In the genomic region with DNA sequence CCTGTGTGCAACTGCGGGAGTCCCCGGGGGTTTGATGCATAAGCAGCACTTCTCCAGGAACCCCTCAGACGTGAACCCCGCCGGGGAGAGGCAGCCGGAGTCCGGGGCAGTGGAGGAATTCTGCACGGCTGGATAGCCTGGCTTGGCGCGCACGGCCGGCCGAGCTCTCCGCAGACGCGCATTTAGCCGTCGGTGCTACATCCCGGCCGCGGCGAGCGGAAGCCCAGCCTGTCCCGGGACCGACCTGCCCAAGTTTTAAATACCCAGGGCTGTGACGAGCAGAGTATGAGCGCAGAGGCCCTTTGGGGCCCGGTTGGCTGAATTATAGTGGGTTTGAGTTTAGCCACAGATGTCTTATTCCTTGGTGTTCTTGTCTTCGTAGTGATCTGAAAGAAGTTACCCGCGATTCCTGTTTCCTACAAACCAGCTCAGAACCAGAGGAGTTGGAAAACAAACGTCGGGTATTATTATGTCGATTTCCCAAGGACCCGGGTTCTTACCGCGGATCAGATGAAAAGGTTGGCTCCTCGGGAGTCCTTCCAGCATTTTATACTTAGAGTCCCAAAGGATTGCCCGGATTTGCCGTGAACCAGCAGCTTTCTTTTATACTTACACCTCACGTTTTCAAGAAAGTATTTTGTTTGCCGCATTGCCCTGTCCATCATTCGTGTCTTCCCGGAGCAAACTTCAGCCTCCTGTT, we compare ENCODE assay signal across 9 mouse cellular contexts. TPM values are rescaled to one million over a fixed set of nuclear protein-coding genes. Genes with fewer than 3 reads are reported as not detected.
DNase-seq lines count a peak whose midpoint lies in the region; ATAC-seq and TF ChIP-seq lines count a peak whose summit lies in the region.
"Had no signal": no experiment of that assay in that cellular context is flagged by ENCODE, and none has a peak within 500 bp of the region (broad histone marks: within the 10 kb centered on the region; RNA-seq: fewer than 3 reads in every experiment).

No protein-coding gene starts in this region.

- peak overlapping the region; percentile 42; the same call in 1 of the 2 replicates for H3K4me3 ChIP-seq in liver, adult 2 months (ENCODE audit: insufficient read depth, low read depth, low read length)
- peak overlapping the region; percentile 49 for H3K4me3 ChIP-seq in forebrain, embryonic 15.5 days
- peak overlapping the region; percentile 59 for H3K4me3 ChIP-seq in limb, embryonic 10.5 days
- peak overlapping the region; percentile 33 for H3K4me3 ChIP-seq in neural tube, embryonic 14.5 days (ENCODE audit: low read depth, low read length)

- no peaks in the 10 kb centered on the region for H3K36me3 ChIP-seq in liver, adult 2 months (ENCODE audit: control insufficient read depth, insufficient read depth, low read length)
- H3K36me3 ChIP-seq in forebrain, embryonic 15.5 days: no peaks in the 10 kb centered on the region
- H3K36me3 ChIP-seq in limb, embryonic 10.5 days: no peaks in the 10 kb centered on the region
- H3K36me3 ChIP-seq in neural tube, embryonic 14.5 days (ENCODE audit: control insufficient read depth, insufficient read depth, low read length): no peaks in the 10 kb centered on the region

- no peak overlapping the region for H3K9ac ChIP-seq in liver, adult 2 months (ENCODE audit: low read depth, low read length)
- no peak overlapping the region for H3K9ac ChIP-seq in forebrain, embryonic 15.5 days (replicated peaks)
- no peak overlapping the region for H3K9ac ChIP-seq in neural tube, embryonic 14.5 days (replicated peaks; ENCODE audit: low read depth, low read length)

- peaks cover 36% of the 10 kb centered on the region for H3K27me3 ChIP-seq in liver, adult 2 months (ENCODE audit: control insufficient read depth, insufficient read depth, low read length)
- peaks cover 79% of the 10 kb centered on the region for H3K27me3 ChIP-seq in forebrain, embryonic 15.5 days
- H3K27me3 ChIP-seq in limb, embryonic 10.5 days (ENCODE audit: low read depth, poor library complexity, severe bottlenecking): peaks cover 100% of the 10 kb centered on the region
- H3K27me3 ChIP-seq in neural tube, embryonic 14.5 days (ENCODE audit: control insufficient read depth, insufficient read depth, low read length): peaks cover 65% of the 10 kb centered on the region

- H3K9me3 ChIP-seq in forebrain, embryonic 15.5 days: no peaks in the 10 kb centered on the region
- no peaks in the 10 kb centered on the region for H3K9me3 ChIP-seq in limb, embryonic 10.5 days (replicated peaks)
- H3K9me3 ChIP-seq in neural tube, embryonic 14.5 days (ENCODE audit: control insufficient read depth, low read length): no peaks in the 10 kb centered on the region

- no peak for TF ChIP-seq POLR2A in liver, adult 2 months (IDR thresholded peaks at IDR 0.05; ENCODE audit: extremely low read depth, insufficient read depth, low read length)

- no peaks in the 10 kb centered on the region for H3K79me2 ChIP-seq in liver, adult 2 months (ENCODE audit: control insufficient read depth, insufficient read depth, low read length)

- WGBS in liver, adult 2 months: 1% methylated on average over 44 of the region's 44 CpGs
- under 1% methylated on average over 44 of the region's 44 CpGs for WGBS in forebrain, embryonic 15.5 days
- WGBS in limb, embryonic 10.5 days: under 1% methylated on average over 44 of the region's 44 CpGs
- under 1% methylated on average over 44 of the region's 44 CpGs for WGBS in neural tube, embryonic 14.5 days

- no peaks in the 10 kb centered on the region; the same call in none of the 2 replicates for H3K4me1 ChIP-seq in liver, adult 2 months (ENCODE audit: control insufficient read depth, insufficient read depth, low read length)
- peaks cover 20% of the 10 kb centered on the region for H3K4me1 ChIP-seq in forebrain, embryonic 15.5 days
- H3K4me1 ChIP-seq in limb, embryonic 10.5 days: peaks cover 26% of the 10 kb centered on the region
- H3K4me1 ChIP-seq in neural tube, embryonic 14.5 days (ENCODE audit: control insufficient read depth, insufficient read depth, low read length): peaks cover 3% of the 10 kb centered on the region; the same call in 1 of the 2 replicates

- TF ChIP-seq CTCF in liver, adult 2 months (IDR thresholded peaks at IDR 0.05; ENCODE audit: low read depth, low read length): no peak

- no peak for ATAC-seq in forebrain, embryonic 15.5 days (replicated peaks)
- no peak; the same call in 1 of the 2 replicates for ATAC-seq in neural tube, embryonic 14.5 days (ENCODE audit: low read depth)

- no peak overlapping the region for H3K27ac ChIP-seq in liver, adult 2 months (replicated peaks; ENCODE audit: insufficient read depth, low read depth, low read length)
- H3K27ac ChIP-seq in forebrain, embryonic 15.5 days (replicated peaks): no peak overlapping the region
- no peak overlapping the region for H3K27ac ChIP-seq in limb, embryonic 10.5 days
- H3K27ac ChIP-seq in neural tube, embryonic 14.5 days (ENCODE audit: low read depth, low read length): no peak overlapping the region

- peak overlapping the region; percentile 70 for H3K4me2 ChIP-seq in forebrain, embryonic 15.5 days (replicated peaks)
- H3K4me2 ChIP-seq in neural tube, embryonic 14.5 days (ENCODE audit: low read depth, low read length): peak overlapping the region; percentile 64

- DNase-seq in liver, adult 2 months (ENCODE audit: extremely low read depth, low read depth, low spot score): no peak
- no peak for DNase-seq in liver
- DNase-seq in limb, embryonic 10.5 days (ENCODE audit: low spot score): peak; percentile 68
- DNase-seq in natural killer cell, adult 2 months (ENCODE audit: low spot score in 2 of 2): no peak
- no peak for DNase-seq in gastrocnemius, adult 8-10 months (ENCODE audit: low spot score in 2 of 2)
- no peak for DNase-seq in ovary, postnatal 14 days (ENCODE audit: low spot score)

RNA-seq across cellular contexts. Expression of gene Sim1, which starts 0.7 kb away (rescaled TPM):
- total RNA-seq in liver, adult 2 months (2014; rRNA removed): not detected in 2 replicates
- polyA plus RNA-seq in liver, adult 2 months (2012; rRNA removed): not detected in 2 replicates
- polyA plus RNA-seq in forebrain, embryonic 15.5 days (2015; fragmentation: Nextera tagmentation; extraction: Ambion mirVana): 0.64 and 1.8 TPM in 2 replicates
- polyA plus RNA-seq in limb, embryonic 10.5 days (2016; fragmentation: Nextera tagmentation; extraction: Ambion mirVana): 0.65 and 0.74 TPM in 2 replicates
- 1.8 and 2.0 TPM in 2 replicates for polyA plus RNA-seq in neural tube, embryonic 14.5 days (2014; fragmentation: Nextera tagmentation; extraction: Ambion mirVana)
- total RNA-seq in gastrocnemius, adult 8-10 months (2022): under 1 TPM; 0.05 to 0.36 (median 0.09) TPM
- total RNA-seq: heart, postnatal 10 days had no signal
